Mouse (Mus musculus) cortical plate, adult 2 months (tissue): ENCODE results near the gene Sidt2.

Experiments
- CTCF ChIP-seq: fragments of 200-500 bp; IDR thresholded peaks from 2 replicates; pipeline ENCODE4 v1.5.1; 2011; ENCODE audit warnings: mild to moderate bottlenecking, control low read depth, low read length; ENCODE audit not compliant: insufficient read depth; ENCODE audit errors: extremely low read depth
- POLR2A ChIP-seq: fragments of 200-500 bp; IDR thresholded peaks from 2 replicates; pipeline ENCODE4 v1.6.1; 2011; ENCODE audit warnings: mild to moderate bottlenecking, low read length, control low read depth; ENCODE audit not compliant: insufficient read depth; ENCODE audit errors: extremely low read depth

DNA sequence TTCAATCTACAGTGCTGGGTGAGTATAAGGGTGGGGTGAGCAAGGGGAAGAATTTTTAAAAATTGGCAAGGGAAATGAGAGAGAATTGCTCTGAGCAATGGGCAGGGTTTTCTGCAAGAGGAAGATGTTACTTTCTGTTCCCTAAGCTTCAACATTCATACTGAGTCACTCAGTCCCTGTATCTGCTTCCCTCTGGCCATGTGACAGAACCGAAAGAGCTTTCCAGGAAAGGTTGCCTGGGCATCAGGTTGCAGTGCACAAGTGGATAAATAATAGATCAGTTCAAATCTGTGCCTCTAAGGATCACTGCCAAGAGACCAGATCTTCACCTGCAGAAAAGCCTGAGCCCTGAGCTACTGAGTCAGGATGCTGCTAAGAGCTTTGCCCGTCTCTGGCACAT lies 6.8 kb upstream of the Sidt2 start:
- TF ChIP-seq CTCF, result no peak
- TF ChIP-seq POLR2A, result no peak
